Mouse (Mus musculus): ENCODE data around the gene Hsdl1. TPM values are rescaled to one million over a fixed set of nuclear protein-coding genes. Genes with fewer than 3 reads are reported as not detected.

Hsdl1 gene
- 65.4 TPM for total RNA-seq (2023)

DNA sequence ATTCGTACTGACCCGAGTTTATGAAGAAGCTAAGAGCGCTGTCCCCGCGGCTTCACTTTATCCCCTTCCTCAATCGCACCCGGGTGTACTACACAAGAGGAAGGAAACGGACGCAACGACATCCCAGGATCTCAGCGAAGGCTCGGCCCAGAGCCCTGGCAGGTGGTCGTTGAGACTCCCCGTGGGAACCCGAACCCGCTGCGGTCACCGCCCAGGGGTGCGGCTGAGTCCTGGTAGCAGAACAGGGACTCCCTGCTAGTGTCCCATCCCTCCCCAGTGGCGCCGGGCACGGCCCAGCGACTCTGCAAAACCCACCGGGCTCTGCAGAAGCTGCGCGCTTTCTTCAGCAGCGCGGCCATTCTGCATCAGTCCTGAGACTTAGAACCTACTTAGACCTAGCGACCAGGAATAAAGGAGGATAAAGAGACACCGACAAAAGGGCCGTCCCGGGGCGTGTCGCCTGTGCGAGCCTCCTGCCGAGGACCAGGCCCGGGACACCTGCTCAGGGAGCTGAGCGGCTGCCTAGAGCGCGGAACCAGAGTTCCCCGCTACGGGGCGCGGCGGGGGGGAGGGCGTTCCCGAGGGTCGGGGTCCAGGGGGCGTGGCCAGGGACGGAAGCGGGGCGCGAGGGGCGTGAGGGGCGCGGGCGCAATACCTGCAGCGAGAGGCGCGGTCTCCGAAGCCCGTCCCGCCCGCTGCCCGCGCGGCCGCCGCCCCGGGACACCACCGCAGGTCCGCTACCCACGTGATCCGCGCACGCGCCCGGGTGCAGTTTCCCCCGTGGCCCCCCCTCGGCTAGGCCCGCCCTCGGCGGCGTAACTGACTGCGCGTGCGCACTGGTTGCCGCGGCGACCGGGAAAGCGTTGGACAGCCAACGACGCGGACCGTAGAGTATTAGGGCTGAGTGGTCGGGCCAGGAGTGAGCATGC lies at the start of gene Hsdl1, which contains the start of gene Dnaaf1:
Gene Hsdl1, minus strand, starts transcription at position 747 of the 929 bp plus-strand sequence.
Gene Dnaaf1, plus strand, starts transcription at position 799 of the 929 bp plus-strand sequence.

DNA sequence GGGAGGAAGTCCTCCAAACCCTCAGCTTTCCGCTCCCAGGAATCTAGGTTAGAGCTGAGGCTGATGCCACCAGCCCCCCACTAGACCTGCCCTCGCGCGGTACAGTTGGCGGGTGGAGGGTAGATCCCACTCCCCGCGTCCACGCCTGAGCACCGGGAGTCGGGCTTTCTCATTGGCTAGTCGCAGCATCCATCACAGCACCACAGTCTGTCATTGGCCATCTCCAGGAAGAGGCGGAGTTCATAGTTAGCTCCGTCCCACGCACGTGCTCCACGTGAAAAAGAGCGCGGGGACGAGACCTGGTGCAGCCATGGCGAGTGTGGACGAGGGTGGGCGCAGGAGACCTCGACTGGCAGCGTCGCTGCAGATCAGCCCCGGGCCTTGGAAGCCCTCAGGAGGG lies 37.5 kb upstream of the Hsdl1 start, which contains the start of gene Adad2:
Gene Adad2, plus strand, starts transcription at position 277 of the 400 bp plus-strand sequence.

DNA sequence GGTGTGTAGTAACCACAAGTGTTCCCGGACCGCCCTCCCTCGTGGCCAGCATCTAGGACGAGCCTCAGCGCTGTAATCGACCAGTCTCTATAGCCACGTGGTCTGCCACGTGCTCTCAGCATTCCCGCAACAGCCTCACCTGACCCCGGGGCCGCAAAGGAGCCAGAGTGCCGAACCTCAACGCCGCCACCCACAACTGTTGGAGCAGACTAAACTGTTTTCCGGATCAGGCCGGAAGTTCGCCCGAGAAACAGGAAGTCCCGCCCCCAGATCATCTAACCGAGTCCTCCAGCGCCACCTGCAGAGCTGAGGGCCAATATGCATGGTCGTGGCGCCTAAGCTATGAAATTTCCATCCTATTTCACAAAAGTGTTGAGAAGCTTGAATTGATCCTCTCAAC lies 30.0 kb upstream of the Hsdl1 start, which contains the start of gene Taf1c:
Gene Taf1c, minus strand, starts transcription at position 227 of the 400 bp plus-strand sequence.

GRCm38 (mm10) chr8:119558603-119559401 lies 16.2 kb downstream of the Hsdl1 start, which contains the start of gene Mbtps1:
Gene Mbtps1, minus strand, starts transcription at chr8:119558735.

Other genes starting within 250 kb of the Hsdl1 start
- 67.8 TPM for gene Hsbp1, start 230.7 kb downstream of the Hsdl1 start, total RNA-seq (2023)
- 12.2 TPM for gene Mlycd, start 180.3 kb downstream of the Hsdl1 start, total RNA-seq (2023)
- gene Osgin1, start 141.1 kb downstream of the Hsdl1 start, total RNA-seq (2023) = 7.7 TPM
- not detected for gene Necab2, start 128.5 kb downstream of the Hsdl1 start, total RNA-seq (2023)
- gene Slc38a8, start 73.5 kb downstream of the Hsdl1 start, total RNA-seq (2023) = 1.4 TPM
- 199 TPM for gene Mbtps1, start 16.4 kb downstream of the Hsdl1 start, total RNA-seq (2023)
- not detected for gene Dnaaf1, start 52 bp upstream of the Hsdl1 start, total RNA-seq (2023)
- gene Taf1c, start 30.0 kb upstream of the Hsdl1 start, total RNA-seq (2023) = 21.8 TPM
- gene Adad2, start 37.6 kb upstream of the Hsdl1 start, total RNA-seq (2023) = not detected
- not detected for gene Kcng4, start 60.5 kb upstream of the Hsdl1 start, total RNA-seq (2023)
- gene Wfdc1, start 91.2 kb upstream of the Hsdl1 start, total RNA-seq (2023) = not detected
- not detected for gene Atp2c2, start 124.8 kb upstream of the Hsdl1 start, total RNA-seq (2023)
- gene Tldc1, start 203.2 kb upstream of the Hsdl1 start, total RNA-seq (2023) = 3.6 TPM

All from CD4-positive naive resting alpha-beta T cell, adult 76 days (primary cell).